Mouse (Mus musculus) forebrain, embryonic 13.5 days (tissue): ENCODE data around the gene Msi2. TPM values are rescaled to one million over a fixed set of nuclear protein-coding genes. Genes with fewer than 3 reads are reported as not detected.

ENCODE experiments used
- ATAC-seq: fragments of 200-750 bp; cut with Nextera tagmentation; 2 replicates; pipeline ENCODE4 v1.8.0; 2017
- H3K27ac ChIP-seq: fragments of 300-500 bp; sonication (generic); 2 replicates; pipeline ENCODE4 v1.5.1; 2015; ENCODE audit warnings: inconsistent platforms, mild to moderate bottlenecking, moderate library complexity
- H3K27me3 ChIP-seq: fragments of 300-500 bp; sonication (generic); 2 replicates; pipeline ENCODE4 v1.6.1; 2015; ENCODE audit warnings: mild to moderate bottlenecking, inconsistent platforms
- H3K36me3 ChIP-seq: fragments of 300-500 bp; sonication (generic); 2 replicates; pipeline ENCODE4 v1.6.1; 2015; ENCODE audit warnings: mild to moderate bottlenecking, inconsistent platforms; ENCODE audit not compliant: poor library complexity, severe bottlenecking
- H3K4me1 ChIP-seq: fragments of 300-500 bp; sonication (generic); 2 replicates; pipeline ENCODE4 v1.6.1; 2015; ENCODE audit warnings: inconsistent platforms
- H3K4me2 ChIP-seq: fragments of 300-500 bp; sonication (generic); 2 replicates; pipeline ENCODE4 v1.6.1; 2015; ENCODE audit warnings: inconsistent platforms, mild to moderate bottlenecking, moderate library complexity
- H3K4me3 ChIP-seq: fragments of 300-500 bp; sonication (generic); 2 replicates; pipeline ENCODE4 v1.5.1; 2015; ENCODE audit warnings: mild to moderate bottlenecking, inconsistent platforms
- H3K9ac ChIP-seq: fragments of 300-500 bp; sonication (generic); 2 replicates; pipeline ENCODE4 v1.6.1; 2015; ENCODE audit warnings: mild to moderate bottlenecking, inconsistent platforms
- H3K9me3 ChIP-seq: fragments of 300-500 bp; sonication (generic); replicated peaks from 2 replicates; pipeline ENCODE4 v1.6.1; 2016; ENCODE audit warnings: inconsistent platforms
- WGBS: fragments of 180-500 bp; shearing (Covaris S2); methylation state at CpG from one replicate; pipeline ENCODE4 v1.1.7; 2015; 5-methylcytosine and 5-hydroxymethylcytosine counted together
- polyA plus RNA-seq: library from polyadenylated mRNA; unstranded; fragments of >200 nt; fragmentation: Nextera tagmentation; extraction: Ambion mirVana; gene quantifications from 2 replicates; pipeline ENCODE4 v1.2.1, GENCODE M21; 2015

Gene Msi2
- polyA plus RNA-seq, 1 experiment from 2014 or later, result 31.5 TPM

DNA sequence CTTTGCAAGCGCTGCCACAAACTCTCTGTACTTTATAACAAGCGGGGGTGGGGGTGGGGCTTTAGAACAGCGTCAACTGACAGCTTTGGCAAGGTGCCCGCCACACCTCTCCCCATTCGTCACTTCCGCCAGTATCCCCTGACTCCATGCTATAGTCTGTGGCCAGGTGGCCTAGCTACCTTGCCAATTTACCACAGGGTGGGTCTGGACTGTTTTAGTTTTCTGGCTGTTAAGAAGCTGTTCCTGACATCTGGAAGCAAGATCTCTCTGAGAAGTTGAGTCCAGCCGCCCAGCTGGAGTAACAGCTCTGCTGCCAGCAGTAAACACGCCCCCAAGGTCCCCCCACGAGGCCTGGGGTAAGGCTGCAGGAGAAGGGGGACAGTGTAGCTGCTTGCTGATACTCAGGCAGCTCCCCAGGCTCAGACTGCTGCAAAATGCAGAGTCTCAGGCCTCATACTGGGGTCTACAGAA is 292.6 kb downstream of the Msi2 start:
- Histone ChIP-seq H3K27me3 (no peaks in the 10 kb centered on the region), H3K4me2 (no peak overlapping the region), H3K9me3 (no peaks in the 10 kb centered on the region), H3K9ac (peak overlapping the region; percentile 16; the same call in 1 of the 2 replicates), H3K36me3 (0 out of 2 replicates have a peak, but pooled peaks cover 4% of the 10 kb centered on the region), H3K4me3 (no peak overlapping the region), H3K4me1 (peaks cover 84% of the 10 kb centered on the region), H3K27ac (peak overlapping the region; percentile 51)
- WGBS, result 29% methylated on average over 9 of the region's 9 CpGs
- ATAC-seq, result no peak

GRCm38 (mm10) chr11:88424034-88424767 is 294.1 kb downstream of the Msi2 start:
- WGBS, result 45% methylated on average over 20 of the region's 20 CpGs
- H3K9ac ChIP-seq, result no peak overlapping the region; the same call in none of the 2 replicates
- H3K9me3 ChIP-seq, result no peaks in the 10 kb centered on the region
- ATAC-seq, result peak; percentile 25; the same call in 1 of the 2 replicates
- no peak overlapping the region for H3K4me2 ChIP-seq
- H3K4me3 ChIP-seq, result no peak overlapping the region
- H3K27ac ChIP-seq, result peak overlapping the region; percentile 66
- no peaks in the 10 kb centered on the region for H3K27me3 ChIP-seq
- H3K4me1 ChIP-seq, result peaks cover 91% of the 10 kb centered on the region
- no peaks in the 10 kb centered on the region for H3K36me3 ChIP-seq

- H3K9me3 ChIP-seq, result no peaks in the 10 kb centered on the region
- peak overlapping the region; percentile 69 for H3K27ac ChIP-seq
- peaks cover 75% of the 10 kb centered on the region for H3K4me1 ChIP-seq
- 66% methylated on average over 9 of the region's 9 CpGs for WGBS
- H3K4me2 ChIP-seq, result no peak overlapping the region
- H3K4me3 ChIP-seq, result no peak overlapping the region
- no peaks in the 10 kb centered on the region for H3K27me3 ChIP-seq
- peaks cover 4% of the 10 kb centered on the region; the same call in 1 of the 2 replicates for H3K36me3 ChIP-seq
- no peak for ATAC-seq
- H3K9ac ChIP-seq, result peak overlapping the region; percentile 43
These were observed 297.2 kb downstream of the Msi2 start for GRCm38 (mm10) chr11:88421057-88421578.

- Histone ChIP-seq H3K4me1 (peaks cover 68% of the 10 kb centered on the region), H3K9ac (no peak overlapping the region), H3K27ac (peak overlapping the region; percentile 31), H3K4me2 (no peak overlapping the region), H3K36me3 (peaks cover 4% of the 10 kb centered on the region; the same call in 1 of the 2 replicates), H3K27me3 (no peaks in the 10 kb centered on the region), H3K9me3 (no peaks in the 10 kb centered on the region), H3K4me3 (no peak overlapping the region)
- ATAC-seq, result no peak
- 86% methylated on average over 9 of the region's 9 CpGs for WGBS
These were observed 298.5 kb downstream of the Msi2 start for GRCm38 (mm10) chr11:88419657-88420366.

- Histone ChIP-seq H3K36me3 (peaks cover 4% of the 10 kb centered on the region; the same call in 1 of the 2 replicates), H3K27me3 (no peaks in the 10 kb centered on the region), H3K4me2 (no peak overlapping the region), H3K9ac (no peak overlapping the region), H3K9me3 (no peaks in the 10 kb centered on the region), H3K4me1 (peaks cover 68% of the 10 kb centered on the region), H3K27ac (peak overlapping the region; percentile 3; the same call in 1 of the 2 replicates), H3K4me3 (no peak overlapping the region)
- no peak for ATAC-seq
- 54% methylated on average over 7 of the region's 7 CpGs for WGBS
These were observed 299.2 kb downstream of the Msi2 start for GRCm38 (mm10) chr11:88419064-88419463.

- peaks cover 45% of the 10 kb centered on the region for H3K4me1 ChIP-seq
- 28% methylated on average over 18 of the region's 18 CpGs for WGBS
- peaks cover 12% of the 10 kb centered on the region for H3K36me3 ChIP-seq
- peak overlapping the region; percentile 36 for H3K9ac ChIP-seq
- no peaks in the 10 kb centered on the region for H3K9me3 ChIP-seq
- no peak overlapping the region for H3K4me3 ChIP-seq
- peak; percentile 65 for ATAC-seq
- peak overlapping the region; percentile 73 for H3K27ac ChIP-seq
- 0 out of 2 replicates have a peak overlapping the region, but pooled peaks have one; percentile 1 for H3K4me2 ChIP-seq
- H3K27me3 ChIP-seq, result no peaks in the 10 kb centered on the region
These were observed 304.0 kb downstream of the Msi2 start for GRCm38 (mm10) chr11:88414157-88414870.

DNA sequence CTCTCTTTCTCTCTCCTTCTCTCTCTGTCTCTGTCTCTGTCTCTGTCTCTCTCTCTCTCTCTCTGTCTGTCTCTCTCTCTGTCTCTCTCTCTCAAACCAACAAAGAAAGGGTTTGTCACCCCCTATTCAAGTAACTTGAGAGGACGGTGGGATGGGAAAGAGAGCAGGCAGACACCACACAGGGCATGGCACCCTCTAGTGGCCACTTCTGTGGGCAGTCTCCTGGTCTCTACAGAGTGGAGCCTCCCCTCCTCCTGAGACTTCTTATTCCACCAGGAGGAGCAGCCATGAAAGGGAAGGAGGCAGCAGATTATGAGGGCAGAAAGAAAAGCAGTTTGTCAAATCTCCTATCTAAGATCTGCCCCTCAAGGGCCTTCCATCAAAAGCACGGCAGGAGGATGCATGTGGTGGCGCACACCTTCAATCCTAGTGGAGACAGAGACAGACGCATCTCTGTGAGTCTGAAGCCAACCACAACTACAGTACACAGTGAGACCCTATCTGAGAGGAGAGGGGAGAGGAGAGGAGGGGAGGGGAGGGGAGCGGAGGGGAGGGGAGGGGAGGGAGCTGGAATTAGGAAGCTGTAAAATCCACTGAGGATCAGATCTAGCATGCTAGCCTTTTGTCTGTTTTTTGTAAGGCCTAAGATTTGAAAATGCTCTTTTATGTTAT is 305.8 kb downstream of the Msi2 start:
- no peak overlapping the region for H3K9ac ChIP-seq
- peak; percentile 76 for ATAC-seq
- H3K27me3 ChIP-seq, result no peaks in the 10 kb centered on the region
- H3K4me1 ChIP-seq, result peaks cover 47% of the 10 kb centered on the region
- peaks cover 14% of the 10 kb centered on the region for H3K36me3 ChIP-seq
- no peak overlapping the region for H3K4me2 ChIP-seq
- H3K4me3 ChIP-seq, result no peak overlapping the region
- H3K27ac ChIP-seq, result peak overlapping the region; percentile 14; the same call in 1 of the 2 replicates
- H3K9me3 ChIP-seq, result no peaks in the 10 kb centered on the region
- WGBS, result 20% methylated on average over 3 of the region's 5 CpGs

DNA sequence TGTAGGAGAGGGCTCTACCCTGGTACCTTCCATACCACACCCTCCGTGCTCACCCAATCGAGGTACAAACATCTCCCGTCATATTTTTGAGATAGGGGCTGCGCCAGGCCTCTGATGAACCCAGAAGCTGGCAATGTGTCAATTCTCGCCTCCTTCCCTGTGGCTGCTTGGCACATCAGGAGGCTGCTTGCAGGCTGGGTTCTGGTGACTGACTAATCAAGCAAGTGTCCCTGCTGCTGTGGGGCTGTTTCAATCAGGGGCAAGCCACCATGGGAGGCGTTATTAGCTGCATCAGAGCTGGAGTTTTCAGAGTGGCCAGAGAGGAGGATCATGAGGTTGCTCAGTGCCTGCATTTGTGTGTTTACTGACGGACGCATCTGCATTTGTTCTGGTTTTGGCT is 310.0 kb downstream of the Msi2 start:
- peak overlapping the region; percentile 37 for H3K27ac ChIP-seq
- no peaks in the 10 kb centered on the region for H3K27me3 ChIP-seq
- peaks cover 6% of the 10 kb centered on the region for H3K36me3 ChIP-seq
- 72% methylated on average over 8 of the region's 8 CpGs for WGBS
- no peak overlapping the region for H3K4me2 ChIP-seq
- peaks cover 69% of the 10 kb centered on the region for H3K4me1 ChIP-seq
- H3K4me3 ChIP-seq, result no peak overlapping the region
- H3K9me3 ChIP-seq, result no peaks in the 10 kb centered on the region
- ATAC-seq, result no peak
- H3K9ac ChIP-seq, result no peak overlapping the region

DNA sequence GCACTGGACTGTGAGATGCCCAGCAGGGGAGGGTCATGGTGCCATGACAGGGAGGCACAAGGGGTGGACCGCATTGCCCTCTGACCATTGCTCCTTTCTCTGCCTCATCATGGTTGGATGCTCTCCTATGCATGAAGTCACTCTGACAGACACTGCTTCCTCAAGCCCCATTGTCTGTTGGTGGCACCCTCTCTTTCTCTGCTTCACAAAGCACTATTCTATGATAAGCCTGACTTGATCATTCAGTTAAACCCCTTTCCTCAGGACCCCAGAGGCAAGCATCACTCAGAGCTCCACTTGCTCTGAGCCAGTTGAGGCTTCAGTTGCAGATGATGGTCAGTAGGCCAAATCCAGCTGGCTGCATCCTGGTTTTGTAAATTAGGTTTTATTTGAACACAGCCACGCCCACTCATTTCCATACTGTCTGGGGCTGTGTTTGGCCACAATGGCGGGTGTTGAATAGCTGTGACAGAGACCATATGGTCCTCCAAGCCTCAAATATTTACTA is 311.9 kb downstream of the Msi2 start:
- H3K4me2 ChIP-seq, result no peak overlapping the region
- 41% methylated on average over 3 of the region's 3 CpGs for WGBS
- no peak for ATAC-seq

GRCm38 (mm10) chr11:88404816-88405613 is 313.3 kb downstream of the Msi2 start:
- peak; percentile 65 for ATAC-seq
- Histone ChIP-seq H3K4me2 (peak overlapping the region; percentile 39), H3K4me3 (0 out of 2 replicates have a peak overlapping the region, but pooled peaks have one; percentile 1), H3K9ac (peak overlapping the region; percentile 41), H3K9me3 (no peaks in the 10 kb centered on the region), H3K4me1 (peaks cover 86% of the 10 kb centered on the region), H3K27me3 (no peaks in the 10 kb centered on the region), H3K36me3 (peaks cover 8% of the 10 kb centered on the region; the same call in 1 of the 2 replicates), H3K27ac (peak overlapping the region; percentile 90)
- WGBS, result 13% methylated on average over 17 of the region's 17 CpGs

More for the DNA sequence above, 311.9 kb downstream of the Msi2 start:
- Histone ChIP-seq H3K9ac (no peak overlapping the region), H3K36me3 (peaks cover 5% of the 10 kb centered on the region; the same call in 1 of the 2 replicates), H3K27ac (peak overlapping the region; percentile 90), H3K4me3 (no peak overlapping the region), H3K9me3 (no peaks in the 10 kb centered on the region), H3K4me1 (peaks cover 72% of the 10 kb centered on the region), H3K27me3 (no peaks in the 10 kb centered on the region)
